Mouse (Mus musculus) forebrain, embryonic 16.5 days (tissue): ENCODE results near the gene Sestd1. TPM values are rescaled to one million over a fixed set of nuclear protein-coding genes. Genes with fewer than 3 reads are reported as not detected.

Source experiments
- ATAC-seq: fragments of 200-750 bp; cut with Nextera tagmentation; 2 replicates; pipeline ENCODE4 v1.8.0; 2017; ENCODE audit warnings: mild to moderate bottlenecking, moderate library complexity
- H3K27ac ChIP-seq: fragments of 300-500 bp; sonication (generic); 2 replicates; pipeline ENCODE4 v1.5.1; 2014; ENCODE audit warnings: low read length, control low read depth
- H3K27me3 ChIP-seq: fragments of 300-500 bp; sonication (generic); replicated peaks from 2 replicates; pipeline ENCODE4 v1.6.1; 2014; ENCODE audit warnings: low read length; ENCODE audit not compliant: control insufficient read depth, insufficient read depth
- H3K36me3 ChIP-seq: fragments of 300-500 bp; sonication (generic); 2 replicates; pipeline ENCODE4 v1.6.1; 2014; ENCODE audit not compliant: control insufficient read depth, insufficient read depth
- H3K4me1 ChIP-seq: fragments of 300-500 bp; sonication (generic); replicated peaks from 2 replicates; pipeline ENCODE4 v1.6.1; 2014; ENCODE audit warnings: low read length; ENCODE audit not compliant: control insufficient read depth, insufficient read depth
- H3K4me2 ChIP-seq: fragments of 300-500 bp; sonication (generic); 2 replicates; pipeline ENCODE4 v1.6.1; 2014; ENCODE audit warnings: mild to moderate bottlenecking, low read length, control low read depth
- H3K4me3 ChIP-seq: fragments of 300-500 bp; sonication (generic); replicated peaks from 2 replicates; pipeline ENCODE4 v1.5.1; 2014; ENCODE audit warnings: mild to moderate bottlenecking, low read length, control low read depth
- H3K9ac ChIP-seq: fragments of 300-500 bp; sonication (generic); replicated peaks from 2 replicates; pipeline ENCODE4 v1.6.1; 2014; ENCODE audit warnings: low read depth, low read length, control low read depth
- H3K9me3 ChIP-seq: fragments of 300-500 bp; sonication (generic); 2 replicates; pipeline ENCODE4 v1.6.1; 2016; ENCODE audit warnings: low read length; ENCODE audit not compliant: control insufficient read depth
- WGBS: fragments of 180-500 bp; shearing (Covaris S2); extraction: QIAGEN DNeasy Blood & Tissue Kit; methylation state at CpG from one replicate; pipeline ENCODE4 v1.1.7; 2014; 5-methylcytosine and 5-hydroxymethylcytosine counted together
- polyA plus RNA-seq: library from polyadenylated mRNA; unstranded; fragments of >200 nt; fragmentation: Nextera tagmentation; extraction: Ambion mirVana; gene quantifications from 2 replicates; pipeline ENCODE4 v1.2.1, GENCODE M21; 2015

The Sestd1 gene
- polyA plus RNA-seq, 1 experiment from 2014 or later: 38.4 TPM

DNA sequence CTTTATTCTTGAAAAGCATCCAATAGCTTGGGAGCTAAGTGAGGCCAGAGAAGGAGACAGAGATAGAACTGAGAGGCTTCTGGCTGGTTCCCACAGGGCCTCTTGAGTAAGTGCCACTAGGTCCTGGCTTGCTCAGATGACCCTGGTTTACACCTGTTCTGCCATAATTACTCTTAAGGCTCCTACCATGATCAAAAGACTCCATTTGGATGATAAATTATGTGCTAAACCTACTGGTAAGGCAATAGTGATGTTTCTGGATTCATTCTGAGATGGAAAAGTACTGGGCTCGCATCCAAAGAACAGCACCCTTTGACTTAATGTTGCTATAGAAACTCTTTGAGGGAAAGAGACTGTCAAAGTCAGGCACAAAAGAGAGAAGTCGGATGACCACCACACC lies 106.1 kb downstream of the Sestd1 start:
- ATAC-seq: no peak
- H3K9me3 ChIP-seq: no peaks in the 10 kb centered on the region
- no peaks in the 10 kb centered on the region for H3K36me3 ChIP-seq
- no peak overlapping the region for H3K4me3 ChIP-seq
- no peak overlapping the region for H3K4me2 ChIP-seq
- no peaks in the 10 kb centered on the region for H3K27me3 ChIP-seq
- H3K4me1 ChIP-seq: peaks cover 17% of the 10 kb centered on the region
- H3K9ac ChIP-seq: no peak overlapping the region
- H3K27ac ChIP-seq: no peak overlapping the region
- WGBS: 63% methylated on average over 2 of the region's 2 CpGs

DNA sequence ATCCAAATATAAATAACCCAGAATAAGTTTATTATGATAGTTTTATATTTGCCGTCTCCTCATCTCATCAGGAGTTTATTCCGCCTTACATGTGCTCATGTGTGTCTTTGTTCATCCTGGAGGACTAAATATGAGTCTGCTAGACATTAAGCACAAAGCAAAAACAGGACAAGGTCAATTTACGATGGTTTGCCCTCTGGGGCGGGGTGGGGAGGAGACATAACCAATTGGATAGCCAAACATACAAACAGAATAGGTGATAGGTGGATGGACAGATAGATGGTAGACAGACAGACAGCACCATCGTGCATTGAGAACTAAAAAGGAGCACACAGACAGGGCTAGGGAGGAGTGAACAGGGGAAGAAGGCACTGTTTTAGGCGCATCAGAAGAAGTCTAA lies 106.6 kb downstream of the Sestd1 start:
- Histone ChIP-seq H3K9me3 (no peaks in the 10 kb centered on the region), H3K4me1 (peaks cover 17% of the 10 kb centered on the region), H3K4me3 (no peak overlapping the region), H3K27ac (no peak overlapping the region), H3K9ac (no peak overlapping the region), H3K4me2 (no peak overlapping the region), H3K27me3 (no peaks in the 10 kb centered on the region), H3K36me3 (no peaks in the 10 kb centered on the region)
- WGBS: 91% methylated on average over 6 of the region's 6 CpGs
- ATAC-seq: no peak

DNA sequence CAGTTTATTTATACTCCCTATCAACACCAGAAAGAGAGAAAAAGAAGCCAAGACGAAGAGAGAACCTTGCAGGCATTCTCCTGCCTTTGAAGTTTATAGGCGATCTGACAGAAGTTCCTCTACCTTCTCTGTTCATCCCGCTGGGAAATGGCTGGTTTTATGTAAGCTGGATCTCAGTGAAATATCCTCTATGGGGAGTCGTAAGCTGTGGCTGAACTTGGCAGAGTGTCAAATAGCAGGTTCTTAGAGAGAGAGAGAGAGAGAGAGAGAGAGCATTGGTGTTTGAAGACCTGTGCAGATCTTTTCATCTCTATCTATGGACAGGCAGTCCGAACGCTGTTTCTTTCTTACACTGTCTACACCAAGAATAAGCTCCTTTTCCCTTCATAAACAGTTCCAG lies 107.0 kb downstream of the Sestd1 start:
- Histone ChIP-seq H3K27me3 (no peaks in the 10 kb centered on the region), H3K4me3 (no peak overlapping the region), H3K27ac (no peak overlapping the region), H3K9me3 (no peaks in the 10 kb centered on the region), H3K4me1 (peaks cover 17% of the 10 kb centered on the region), H3K36me3 (no peaks in the 10 kb centered on the region), H3K4me2 (no peak overlapping the region), H3K9ac (no peak overlapping the region)
- 57% methylated on average over 6 of the region's 6 CpGs for WGBS
- no peak for ATAC-seq

DNA sequence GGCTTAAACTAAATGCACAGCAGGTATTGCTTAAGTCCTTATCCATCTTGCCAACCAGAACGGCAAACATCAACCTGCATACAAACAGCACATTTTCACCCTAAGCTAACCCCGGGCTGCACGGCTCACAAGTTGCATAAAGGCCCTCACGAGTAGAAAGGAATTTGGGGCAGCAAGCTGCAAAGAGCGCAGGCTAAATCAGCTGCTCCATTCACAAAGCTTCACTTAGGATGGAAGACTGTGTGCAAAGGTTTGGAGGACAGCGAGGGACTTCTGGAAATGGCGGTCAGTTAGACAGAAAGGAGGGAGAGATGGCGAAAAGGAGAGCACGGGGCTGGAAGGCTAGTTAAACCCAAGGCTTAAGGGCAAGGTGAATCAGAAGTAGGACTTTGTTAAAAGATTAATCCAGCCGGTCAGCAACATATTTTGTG lies 108.1 kb downstream of the Sestd1 start:
- no peaks in the 10 kb centered on the region for H3K27me3 ChIP-seq
- H3K4me2 ChIP-seq: no peak overlapping the region
- H3K4me1 ChIP-seq: peaks cover 17% of the 10 kb centered on the region
- WGBS: 12% methylated on average over 10 of the region's 10 CpGs
- no peak overlapping the region for H3K4me3 ChIP-seq
- ATAC-seq: no peak
- no peak overlapping the region for H3K27ac ChIP-seq
- H3K36me3 ChIP-seq: no peaks in the 10 kb centered on the region
- no peak overlapping the region for H3K9ac ChIP-seq
- no peaks in the 10 kb centered on the region for H3K9me3 ChIP-seq

DNA sequence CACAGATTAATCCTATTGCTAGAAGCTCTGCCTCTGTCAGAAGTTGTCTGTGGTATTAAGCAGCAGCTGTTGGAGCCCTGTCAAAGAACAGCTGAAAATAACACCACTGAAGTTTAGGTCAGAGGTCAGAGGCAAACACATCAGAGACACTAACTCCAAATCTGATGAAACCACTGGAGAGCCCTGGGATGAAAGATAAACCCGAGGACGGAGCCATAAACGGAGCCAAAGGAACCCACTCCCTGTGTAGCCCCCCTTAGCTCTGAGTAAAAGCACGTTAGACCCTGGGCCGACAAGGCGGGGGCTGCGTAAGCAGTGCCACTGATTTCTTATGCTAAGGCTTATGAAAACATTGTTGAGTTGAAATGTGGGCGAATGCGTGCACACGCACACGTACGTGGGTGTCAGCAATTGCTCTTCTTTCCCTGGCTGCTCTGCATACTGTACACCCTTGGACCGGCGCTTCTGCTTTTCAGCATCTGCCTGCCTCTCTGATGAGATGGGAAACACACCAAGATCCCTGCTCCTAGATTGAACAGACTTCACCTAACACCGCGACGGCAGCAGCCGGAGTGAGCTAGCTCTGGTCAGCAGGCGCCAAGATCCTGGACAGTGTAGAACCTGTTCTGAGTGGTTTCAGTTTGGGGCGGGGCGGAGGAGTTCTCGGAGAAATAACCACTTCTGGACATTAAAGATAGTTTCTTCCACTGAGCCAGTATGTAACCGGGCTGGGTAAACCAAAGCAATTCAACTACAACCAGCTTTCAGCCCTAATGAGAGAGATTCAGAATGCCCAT lies 108.8 kb downstream of the Sestd1 start:
- Histone ChIP-seq H3K27ac (no peak overlapping the region), H3K36me3 (no peaks in the 10 kb centered on the region), H3K4me2 (peak overlapping the region; percentile 37), H3K9ac (0 out of 2 replicates have a peak overlapping the region, but pooled peaks have one; percentile 8), H3K27me3 (no peaks in the 10 kb centered on the region), H3K9me3 (no peaks in the 10 kb centered on the region), H3K4me3 (peak overlapping the region; percentile 17; the same call in 1 of the 2 replicates), H3K4me1 (peaks cover 17% of the 10 kb centered on the region)
- WGBS: 29% methylated on average over 23 of the region's 23 CpGs
- ATAC-seq: peak; percentile 51

DNA sequence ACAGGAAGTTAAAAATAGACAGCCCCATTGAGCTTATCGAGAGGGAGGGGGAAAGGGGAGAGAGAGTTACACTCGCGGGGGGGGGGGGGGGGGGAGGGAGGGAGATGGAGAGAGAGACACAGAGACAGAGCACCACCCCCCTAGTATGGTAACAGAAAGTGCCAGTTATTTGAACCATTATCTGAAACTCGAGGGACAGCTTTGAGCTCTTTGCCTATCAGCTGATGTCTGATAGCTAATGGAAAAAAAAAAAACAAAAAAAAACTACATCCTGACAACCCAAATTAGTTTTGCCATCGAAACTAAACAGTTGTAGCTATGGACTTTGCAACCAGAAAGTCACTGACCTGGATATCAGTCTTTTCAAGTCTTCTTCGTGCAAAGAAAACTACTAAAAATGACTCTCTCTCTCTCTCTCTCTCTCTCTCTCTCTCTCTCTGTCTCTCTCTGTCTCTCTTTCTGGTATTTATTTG lies 109.7 kb downstream of the Sestd1 start, which contains the start of gene Ccdc141:
Gene Ccdc141 (minus strand): TSS at position 4 of the 473 bp plus-strand sequence.
- peaks cover 17% of the 10 kb centered on the region for H3K4me1 ChIP-seq
- WGBS: 13% methylated on average over 6 of the region's 6 CpGs
- peak within 1 kb of the TSS; percentile 35; the same call in 1 of the 2 replicates for H3K9ac ChIP-seq
- no peaks in the 10 kb centered on the region for H3K27me3 ChIP-seq
- H3K4me2 ChIP-seq: peak within 1 kb of the TSS; percentile 60
- H3K27ac ChIP-seq: no peak within 1 kb of the TSS
- H3K36me3 ChIP-seq: no peaks in the 10 kb centered on the region
- H3K9me3 ChIP-seq: no peaks in the 10 kb centered on the region
- no peak for ATAC-seq
- H3K4me3 ChIP-seq: peak within 1 kb of the TSS; percentile 39

DNA sequence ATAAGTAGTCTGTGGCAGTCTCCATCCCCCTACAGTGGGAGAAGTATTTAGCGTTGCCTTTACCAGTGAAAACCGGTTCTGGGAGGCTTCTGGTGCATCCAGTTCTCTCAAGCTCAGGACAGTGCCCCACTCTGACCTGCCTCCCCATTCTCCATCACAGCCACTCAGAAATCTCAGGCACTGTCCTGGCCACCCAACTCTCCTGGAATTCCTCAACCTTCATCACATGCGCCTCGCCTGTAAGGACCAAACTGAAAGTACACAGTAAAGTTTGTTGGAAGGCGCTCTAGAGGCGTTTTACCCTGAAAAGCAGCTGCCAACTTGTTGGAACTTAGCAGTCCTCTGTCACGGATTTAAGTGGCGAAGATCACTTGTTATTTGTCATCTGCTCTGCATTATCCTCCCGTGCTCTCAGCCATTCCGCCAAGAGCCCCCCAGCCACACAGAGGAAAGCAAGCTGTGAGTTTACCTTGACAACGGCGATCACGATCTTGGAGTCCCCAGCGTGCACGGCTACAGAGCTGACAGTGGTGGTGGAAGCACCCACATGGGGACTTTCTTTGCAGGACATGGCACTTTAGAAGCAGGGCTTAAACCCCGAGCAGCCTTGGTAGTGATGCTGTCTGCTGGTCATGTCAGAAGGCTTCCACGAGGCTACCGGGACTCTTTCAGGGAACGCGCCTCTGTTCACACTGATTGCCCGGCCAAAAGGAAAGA lies 110.3 kb downstream of the Sestd1 start:
- Histone ChIP-seq H3K9me3 (no peaks in the 10 kb centered on the region), H3K27ac (no peak overlapping the region), H3K9ac (peak overlapping the region; percentile 35; the same call in 1 of the 2 replicates), H3K36me3 (no peaks in the 10 kb centered on the region), H3K4me2 (peak overlapping the region; percentile 60), H3K27me3 (no peaks in the 10 kb centered on the region), H3K4me3 (peak overlapping the region; percentile 39), H3K4me1 (peaks cover 17% of the 10 kb centered on the region)
- WGBS: 3% methylated on average over 21 of the region's 21 CpGs
- ATAC-seq: peak; percentile 41; the same call in 1 of the 2 replicates

DNA sequence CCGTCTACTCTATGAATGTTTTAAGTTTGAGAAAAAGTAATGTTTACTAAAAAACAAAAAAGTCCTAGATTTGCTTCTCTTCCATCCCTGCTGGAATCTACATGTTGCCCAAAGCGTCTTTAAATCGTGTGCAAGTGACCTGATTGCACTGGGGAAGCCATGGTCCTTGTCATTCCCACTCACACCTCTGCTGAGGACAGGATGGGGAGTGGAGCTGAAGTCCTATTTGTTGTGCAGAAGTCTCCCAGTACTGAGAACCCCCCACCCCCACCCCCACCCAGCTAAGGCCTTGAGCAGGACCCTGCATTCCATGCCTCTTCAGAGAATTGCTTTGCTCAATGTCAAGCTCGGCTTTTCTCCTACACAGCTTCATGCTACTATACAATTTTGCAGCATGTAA lies 111.2 kb downstream of the Sestd1 start:
- no peak for ATAC-seq

DNA sequence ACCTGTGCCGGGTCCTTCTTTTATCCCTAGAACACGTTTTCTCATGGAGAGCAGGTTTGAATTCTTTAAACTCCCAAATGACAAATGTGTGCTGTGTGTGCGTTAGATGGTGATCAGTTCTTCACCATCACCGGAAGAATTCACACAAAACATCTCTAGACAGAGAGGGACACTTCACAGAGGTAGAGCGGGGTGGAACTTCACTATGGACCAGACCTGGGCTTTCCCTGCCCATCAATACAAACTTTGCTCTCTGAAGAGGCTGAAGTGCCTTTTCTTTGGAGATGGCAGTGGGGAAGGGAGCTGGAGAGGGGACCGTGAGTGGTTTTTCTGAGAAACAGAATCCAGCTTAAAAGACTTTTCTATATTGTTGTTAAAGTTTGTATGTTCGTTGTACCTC lies 111.6 kb downstream of the Sestd1 start:
- Histone ChIP-seq H3K36me3 (no peaks in the 10 kb centered on the region), H3K4me1 (peaks cover 13% of the 10 kb centered on the region), H3K4me2 (no peak overlapping the region), H3K4me3 (no peak overlapping the region), H3K27ac (no peak overlapping the region), H3K9me3 (no peaks in the 10 kb centered on the region), H3K27me3 (no peaks in the 10 kb centered on the region), H3K9ac (no peak overlapping the region)
- WGBS: 94% methylated on average over 7 of the region's 7 CpGs
- ATAC-seq: no peak

More for the DNA sequence above, 111.2 kb downstream of the Sestd1 start:
- Histone ChIP-seq H3K4me1 (peaks cover 13% of the 10 kb centered on the region), H3K4me3 (no peak overlapping the region), H3K4me2 (no peak overlapping the region), H3K9ac (no peak overlapping the region), H3K27ac (no peak overlapping the region), H3K27me3 (no peaks in the 10 kb centered on the region), H3K36me3 (no peaks in the 10 kb centered on the region), H3K9me3 (no peaks in the 10 kb centered on the region)
- WGBS: 84% methylated on average over 4 of the region's 4 CpGs
